Mouse (Mus musculus): ENCODE measurements around the gene Ctnna3. TPM values are rescaled to one million over a fixed set of nuclear protein-coding genes. Genes with fewer than 3 reads are reported as not detected.

Gene Ctnna3
- total and polyA plus RNA-seq, 3 experiments, result not detected

GRCm38 (mm10) chr10:64748651-64749050, 1318.8 kb downstream of the Ctnna3 start:
- Histone ChIP-seq H3K27me3 (ENCODE audit: insufficient read depth, low read length) (no peaks in the 10 kb centered on the region), H3K36me3 (replicated peaks) (no peaks in the 10 kb centered on the region), H3K4me3 (ENCODE audit: low read depth, low read length) (no peak overlapping the region), H3K4me1 (ENCODE audit: insufficient read depth, low read depth, low read length) (no peaks in the 10 kb centered on the region), H3K9me3 (replicated peaks) (no peaks in the 10 kb centered on the region)
- DNase-seq (ENCODE audit: low spot score), result no peak
- ATAC-seq (ENCODE audit: extremely low read depth, insufficient number of reproducible peaks, low FRiP score, poor library complexity, severe bottlenecking), result no peak
- TF ChIP-seq GATA1 (IDR thresholded peaks at IDR 0.05; ENCODE audit: borderline replicate concordance, low read length) (no peak), GATA2 (IDR thresholded peaks at IDR 0.05; ENCODE audit: borderline replicate concordance, low read depth, low read length) (no peak), POLR2AphosphoS5 (IDR thresholded peaks at IDR 0.05; ENCODE audit: insufficient replicate concordance, low read depth, low read length) (no peak), TAL1 (conservative IDR thresholded peaks at IDR 0.05; ENCODE audit: low read depth, low read length) (no peak), CTCF (IDR thresholded peaks at IDR 0.05; ENCODE audit: low read depth, low read length) (no peak)

GRCm38 (mm10) chr10:64750791-64751190, 1320.9 kb downstream of the Ctnna3 start:
- no peaks in the 10 kb centered on the region for H3K36me3 ChIP-seq (replicated peaks)
- TF ChIP-seq TAL1 (conservative IDR thresholded peaks at IDR 0.05; ENCODE audit: low read depth, low read length), result no peak
- H3K4me1 ChIP-seq (ENCODE audit: insufficient read depth, low read depth, low read length), result no peaks in the 10 kb centered on the region
- DNase-seq (ENCODE audit: low spot score), result no peak
- peaks cover 3% of the 10 kb centered on the region; the same call in 1 of the 2 replicates for H3K9me3 ChIP-seq (replicated peaks)
- ATAC-seq (ENCODE audit: extremely low read depth, insufficient number of reproducible peaks, low FRiP score, poor library complexity, severe bottlenecking), result no peak
- H3K4me3 ChIP-seq (ENCODE audit: low read depth, low read length), result no peak overlapping the region
- H3K27me3 ChIP-seq (ENCODE audit: insufficient read depth, low read length), result no peaks in the 10 kb centered on the region

- Histone ChIP-seq H3K4me3 (ENCODE audit: low read depth, low read length) (no peak overlapping the region), H3K36me3 (replicated peaks) (no peaks in the 10 kb centered on the region), H3K27me3 (ENCODE audit: insufficient read depth, low read length) (no peaks in the 10 kb centered on the region), H3K4me1 (ENCODE audit: insufficient read depth, low read depth, low read length) (no peaks in the 10 kb centered on the region), H3K9me3 (replicated peaks) (no peaks in the 10 kb centered on the region)
- ATAC-seq (ENCODE audit: extremely low read depth, insufficient number of reproducible peaks, low FRiP score, poor library complexity, severe bottlenecking) (no peak), DNase-seq (ENCODE audit: low spot score) (no peak)
- no peak for TF ChIP-seq POLR2AphosphoS5 (IDR thresholded peaks at IDR 0.05; ENCODE audit: insufficient replicate concordance, low read depth, low read length)
- TF ChIP-seq CTCF (IDR thresholded peaks at IDR 0.05; ENCODE audit: low read depth, low read length), result no peak
- no peak for TF ChIP-seq GATA1 (IDR thresholded peaks at IDR 0.05; ENCODE audit: borderline replicate concordance, low read length)
- no peak for TF ChIP-seq GATA2 (IDR thresholded peaks at IDR 0.05; ENCODE audit: borderline replicate concordance, low read depth, low read length)
- TF ChIP-seq TAL1 (conservative IDR thresholded peaks at IDR 0.05; ENCODE audit: low read depth, low read length), result no peak
Measured at GRCm38 (mm10) chr10:64836315-64836714, 1406.4 kb downstream of the Ctnna3 start.

GRCm38 (mm10) chr10:64861439-64861838, 1431.5 kb downstream of the Ctnna3 start:
- TF ChIP-seq CTCF (IDR thresholded peaks at IDR 0.05; ENCODE audit: low read depth, low read length) (no peak), GATA2 (IDR thresholded peaks at IDR 0.05; ENCODE audit: borderline replicate concordance, low read depth, low read length) (no peak), POLR2AphosphoS5 (IDR thresholded peaks at IDR 0.05; ENCODE audit: insufficient replicate concordance, low read depth, low read length) (no peak), GATA1 (IDR thresholded peaks at IDR 0.05; ENCODE audit: borderline replicate concordance, low read length) (no peak), TAL1 (conservative IDR thresholded peaks at IDR 0.05; ENCODE audit: low read depth, low read length) (no peak)
- H3K4me3 ChIP-seq (ENCODE audit: low read depth, low read length), result no peak overlapping the region
- H3K36me3 ChIP-seq (replicated peaks), result no peaks in the 10 kb centered on the region
- H3K9me3 ChIP-seq (replicated peaks), result no peaks in the 10 kb centered on the region
- DNase-seq (ENCODE audit: low spot score), result no peak
- H3K27me3 ChIP-seq (ENCODE audit: insufficient read depth, low read length), result no peaks in the 10 kb centered on the region
- no peaks in the 10 kb centered on the region for H3K4me1 ChIP-seq (ENCODE audit: insufficient read depth, low read depth, low read length)
- no peak for ATAC-seq (ENCODE audit: extremely low read depth, insufficient number of reproducible peaks, low FRiP score, poor library complexity, severe bottlenecking)

- DNase-seq (ENCODE audit: low spot score) (no peak), ATAC-seq (ENCODE audit: extremely low read depth, insufficient number of reproducible peaks, low FRiP score, poor library complexity, severe bottlenecking) (no peak)
- no peaks in the 10 kb centered on the region for H3K4me1 ChIP-seq (ENCODE audit: insufficient read depth, low read depth, low read length)
- H3K36me3 ChIP-seq (replicated peaks), result no peaks in the 10 kb centered on the region
- no peaks in the 10 kb centered on the region for H3K9me3 ChIP-seq (replicated peaks)
- no peak overlapping the region for H3K4me3 ChIP-seq (ENCODE audit: low read depth, low read length)
- no peaks in the 10 kb centered on the region for H3K27me3 ChIP-seq (ENCODE audit: insufficient read depth, low read length)
- TF ChIP-seq POLR2AphosphoS5 (IDR thresholded peaks at IDR 0.05; ENCODE audit: insufficient replicate concordance, low read depth, low read length) (no peak), CTCF (IDR thresholded peaks at IDR 0.05; ENCODE audit: low read depth, low read length) (no peak), TAL1 (conservative IDR thresholded peaks at IDR 0.05; ENCODE audit: low read depth, low read length) (no peak)
Measured at GRCm38 (mm10) chr10:64870888-64871287, 1441.0 kb downstream of the Ctnna3 start.

GRCm38 (mm10) chr10:64876506-64876905, 1446.6 kb downstream of the Ctnna3 start:
- no peak for ATAC-seq (ENCODE audit: extremely low read depth, insufficient number of reproducible peaks, low FRiP score, poor library complexity, severe bottlenecking)
- DNase-seq (ENCODE audit: low spot score), result no peak
- no peaks in the 10 kb centered on the region for H3K4me1 ChIP-seq (ENCODE audit: insufficient read depth, low read depth, low read length)
- no peaks in the 10 kb centered on the region for H3K9me3 ChIP-seq (replicated peaks)
- H3K27me3 ChIP-seq (ENCODE audit: insufficient read depth, low read length), result no peaks in the 10 kb centered on the region
- no peaks in the 10 kb centered on the region for H3K36me3 ChIP-seq (replicated peaks)
- no peak for TF ChIP-seq GATA2 (IDR thresholded peaks at IDR 0.05; ENCODE audit: borderline replicate concordance, low read depth, low read length)
- no peak for TF ChIP-seq TAL1 (conservative IDR thresholded peaks at IDR 0.05; ENCODE audit: low read depth, low read length)
- no peak for TF ChIP-seq POLR2AphosphoS5 (IDR thresholded peaks at IDR 0.05; ENCODE audit: insufficient replicate concordance, low read depth, low read length)
- no peak for TF ChIP-seq GATA1 (IDR thresholded peaks at IDR 0.05; ENCODE audit: borderline replicate concordance, low read length)
- no peak for TF ChIP-seq CTCF (IDR thresholded peaks at IDR 0.05; ENCODE audit: low read depth, low read length)
- no peak overlapping the region for H3K4me3 ChIP-seq (ENCODE audit: low read depth, low read length)

- ATAC-seq (ENCODE audit: extremely low read depth, insufficient number of reproducible peaks, low FRiP score, poor library complexity, severe bottlenecking), result no peak
- H3K36me3 ChIP-seq (replicated peaks), result no peaks in the 10 kb centered on the region
- H3K4me1 ChIP-seq (ENCODE audit: insufficient read depth, low read depth, low read length), result no peaks in the 10 kb centered on the region
- TF ChIP-seq CTCF (IDR thresholded peaks at IDR 0.05; ENCODE audit: low read depth, low read length) (no peak), GATA2 (IDR thresholded peaks at IDR 0.05; ENCODE audit: borderline replicate concordance, low read depth, low read length) (no peak), POLR2AphosphoS5 (IDR thresholded peaks at IDR 0.05; ENCODE audit: insufficient replicate concordance, low read depth, low read length) (no peak), GATA1 (IDR thresholded peaks at IDR 0.05; ENCODE audit: borderline replicate concordance, low read length) (no peak), TAL1 (conservative IDR thresholded peaks at IDR 0.05; ENCODE audit: low read depth, low read length) (no peak)
- H3K4me3 ChIP-seq (ENCODE audit: low read depth, low read length), result no peak overlapping the region
- H3K27me3 ChIP-seq (ENCODE audit: insufficient read depth, low read length), result no peaks in the 10 kb centered on the region
- DNase-seq (ENCODE audit: low spot score), result no peak
- no peaks in the 10 kb centered on the region for H3K9me3 ChIP-seq (replicated peaks)
Measured at GRCm38 (mm10) chr10:64879860-64880259, 1450.0 kb downstream of the Ctnna3 start.

All from G1E (cell line).